Comparison of ENCODE assay signal across 8 mouse cellular contexts in the genomic region with DNA sequence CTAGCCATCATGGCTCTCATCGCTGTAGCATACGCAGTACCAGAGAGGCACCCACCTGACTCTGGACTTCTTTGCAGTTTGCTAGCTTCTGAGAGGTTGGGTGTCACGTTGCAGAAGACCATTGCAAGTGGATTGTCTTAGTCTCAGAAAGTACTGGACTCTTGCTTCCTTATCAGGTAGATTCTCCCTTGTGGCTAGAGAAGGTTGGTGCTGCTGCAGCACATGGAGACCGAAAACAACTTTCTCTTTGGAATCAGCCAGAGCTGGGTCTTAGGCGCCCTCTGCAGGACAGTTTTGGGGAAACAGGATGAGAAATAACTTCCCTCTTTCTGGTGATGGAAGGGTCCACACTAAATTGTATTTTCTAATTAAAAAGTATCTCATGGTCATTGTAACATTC.
A peak's percentile ranks its signal among the peaks of the same experiment; 100 is the strongest.
DNase-seq lines count a peak whose midpoint lies in the region; ATAC-seq and TF ChIP-seq lines count a peak whose summit lies in the region.

No protein-coding gene starts in this region.

- no peaks in the 10 kb centered on the region for H3K4me1 ChIP-seq in G1E (ENCODE audit: insufficient read depth, low read depth, low read length)
- no peaks in the 10 kb centered on the region for H3K4me1 ChIP-seq in bone marrow macrophage, adult 2 months (ENCODE audit: control insufficient read depth, insufficient read depth, low read length)
- no peaks in the 10 kb centered on the region for H3K4me1 ChIP-seq in forebrain, embryonic 10.5 days

- TF ChIP-seq POLR2A in bone marrow macrophage, adult 2 months (IDR thresholded peaks at IDR 0.05; ENCODE audit: borderline replicate concordance, low read depth, low read length) = no peak

- peak; percentile 5 for DNase-seq in G1E (ENCODE audit: low spot score)
- peak; percentile 54 for DNase-seq in forebrain, embryonic 10.5 days (ENCODE audit: extremely low spot score, low spot score)
- DNase-seq in heart, postnatal 25 days (ENCODE audit: low spot score) = peak; percentile 4
- DNase-seq in large intestine, adult 2 months (ENCODE audit: low read depth, low spot score) = peak; percentile 76
- peak; percentile 83 for DNase-seq in lung, postnatal 14 days
- DNase-seq in retina, embryonic 14.5 days (ENCODE audit: low spot score) = peak; percentile 82
- peak; percentile 52 to 61 for DNase-seq in urinary bladder, postnatal 36 days (ENCODE audit: low spot score in 2 of 2)

- H3K4me3 ChIP-seq in G1E (ENCODE audit: low read depth, low read length) = no peak overlapping the region
- peak overlapping the region; percentile 34; the same call in 1 of the 2 replicates for H3K4me3 ChIP-seq in bone marrow macrophage, adult 2 months (ENCODE audit: insufficient read depth, low read length)
- no peak overlapping the region for H3K4me3 ChIP-seq in forebrain, embryonic 10.5 days

- no peak overlapping the region for H3K27ac ChIP-seq in bone marrow macrophage, adult 2 months (ENCODE audit: insufficient read depth, low read depth, low read length)
- no peak overlapping the region for H3K27ac ChIP-seq in forebrain, embryonic 10.5 days

- H3K9me3 ChIP-seq in G1E (replicated peaks) = peaks cover 6% of the 10 kb centered on the region; the same call in 1 of the 2 replicates
- H3K9me3 ChIP-seq in forebrain, embryonic 10.5 days = no peaks in the 10 kb centered on the region

- WGBS in forebrain, embryonic 10.5 days = 44% methylated on average over 5 of the region's 5 CpGs
- WGBS in large intestine, adult 2 months = 39% methylated on average over 5 of the region's 5 CpGs

- TF ChIP-seq CTCF in G1E (IDR thresholded peaks at IDR 0.05; ENCODE audit: low read depth, low read length) = no peak
- TF ChIP-seq CTCF in bone marrow macrophage, adult 2 months (IDR thresholded peaks at IDR 0.05; ENCODE audit: low read depth, low read length) = peak; percentile 57

- H3K27me3 ChIP-seq in G1E (ENCODE audit: insufficient read depth, low read length) = no peaks in the 10 kb centered on the region
- H3K27me3 ChIP-seq in forebrain, embryonic 10.5 days (ENCODE audit: poor library complexity, severe bottlenecking) = no peaks in the 10 kb centered on the region; the same call in 1 of the 2 replicates

- intact Hi-C loops in heart, postnatal 25 days (cut with DNase I) = loop anchor here (1.0 to 10.0 kb wide), 4 partner anchors 195 to 735 kb away; no protein-coding TSS in a partner anchor

- peak; percentile 35; the same call in 1 of the 2 replicates for ATAC-seq in G1E (ENCODE audit: extremely low read depth, insufficient number of reproducible peaks, low FRiP score, poor library complexity, severe bottlenecking)

- no peaks in the 10 kb centered on the region for H3K36me3 ChIP-seq in G1E (replicated peaks)
- no peaks in the 10 kb centered on the region for H3K36me3 ChIP-seq in forebrain, embryonic 10.5 days (replicated peaks)

Comparison
In these comparisons a context has a peak if more than half of its experiments do, and no peak if none do; other contexts are left out.
1. DNase-seq: peak in every context shown above with its lines; median percentile 83 in lung, postnatal 14 days; 82 in retina, embryonic 14.5 days; 76 in large intestine, adult 2 months; 56 in urinary bladder, postnatal 36 days; 54 in forebrain, embryonic 10.5 days; 5 in G1E; 4 in heart, postnatal 25 days.